Mouse (Mus musculus) mature B cell (primary cell): ENCODE measurements around the gene Wdr4.
"Not testable (repeated sequence)": the region's sequence is repeated elsewhere in the genome, so short reads cannot be mapped to it uniquely, and the experiment has no call there.

Source experiments
- in situ Hi-C: fragments of 300-500 bp; cut with MboI; formaldehyde crosslinking; loops from 2 replicates; pipeline ENCODE4 v1.14.3; 2019

The Wdr4 gene

GRCm38 (mm10) chr17:31519946-31520838 lies at the start of gene Wdr4, which contains the start of gene Ndufv3:
Gene Wdr4, minus strand, starts transcription at chr17:31519980.
Gene Ndufv3, plus strand, starts transcription at chr17:31520115.
- in situ Hi-C loops = loop anchor here (5.0 kb wide), 1 partner anchor 42 kb away; the partner anchor contains the start of gene Pknox1

GRCm38 (mm10) chr17:31566276-31566675 lies 46.5 kb upstream of the Wdr4 start:
- in situ Hi-C loops = no loop called here

- in situ Hi-C loops = no loop called here
Observed at GRCm38 (mm10) chr17:31565141-31566056, 45.6 kb upstream of the Wdr4 start.

GRCm38 (mm10) chr17:31564858-31565140 lies 45.0 kb upstream of the Wdr4 start:
- in situ Hi-C loops = loop anchor here (5.0 kb wide), 1 partner anchor 47 kb away; the partner anchor contains the start of gene Wdr4

- in situ Hi-C loops = loop anchor here (5.0 kb wide), 1 partner anchor 47 kb away; the partner anchor contains the start of gene Wdr4
Observed at GRCm38 (mm10) chr17:31564015-31564857, 44.5 kb upstream of the Wdr4 start, which contains the start of gene Pknox1. Gene Pknox1, plus strand, starts transcription at chr17:31564734.

GRCm38 (mm10) chr17:31563632-31564014 lies 43.8 kb upstream of the Wdr4 start:
- in situ Hi-C loops = loop anchor here (5.0 kb wide), 1 partner anchor 46 kb away; the partner anchor contains the start of gene Wdr4

- in situ Hi-C loops = no loop called here
Observed at GRCm38 (mm10) chr17:31559021-31559789, 39.4 kb upstream of the Wdr4 start.

- in situ Hi-C loops = no loop called here
Observed at GRCm38 (mm10) chr17:31557947-31558542, 38.3 kb upstream of the Wdr4 start.

GRCm38 (mm10) chr17:31557124-31557880 lies 37.5 kb upstream of the Wdr4 start:
- in situ Hi-C loops = no loop called here

- in situ Hi-C loops = no loop called here
Observed at GRCm38 (mm10) chr17:31556253-31556652, 36.5 kb upstream of the Wdr4 start.

- in situ Hi-C loops = not testable (repeated sequence)
Observed at GRCm38 (mm10) chr17:31552601-31553000, 32.8 kb upstream of the Wdr4 start.

- in situ Hi-C loops = no loop called here
Observed at GRCm38 (mm10) chr17:31549389-31549788, 29.6 kb upstream of the Wdr4 start.

GRCm38 (mm10) chr17:31547974-31548373 lies 28.2 kb upstream of the Wdr4 start:
- in situ Hi-C loops = no loop called here

GRCm38 (mm10) chr17:31546444-31547196 lies 26.8 kb upstream of the Wdr4 start:
- in situ Hi-C loops = no loop called here

- in situ Hi-C loops = no loop called here
Observed at GRCm38 (mm10) chr17:31543574-31543973, 23.8 kb upstream of the Wdr4 start.

GRCm38 (mm10) chr17:31541460-31541831 lies 21.7 kb upstream of the Wdr4 start:
- in situ Hi-C loops = no loop called here

- in situ Hi-C loops = no loop called here
Observed at GRCm38 (mm10) chr17:31540809-31541459, 21.2 kb upstream of the Wdr4 start.

GRCm38 (mm10) chr17:31540101-31540500 lies 20.3 kb upstream of the Wdr4 start:
- in situ Hi-C loops = no loop called here
